Mouse (Mus musculus) testis, adult 2 months (tissue): ENCODE results near the gene Magel2. TPM values are rescaled to one million over a fixed set of nuclear protein-coding genes. Genes with fewer than 3 reads are reported as not detected.

Experiments
- H3K27ac ChIP-seq: fragments of 200-500 bp; 2 replicates; pipeline ENCODE4 v1.5.1; 2012; ENCODE audit warnings: low read depth, low read length; ENCODE audit not compliant: control insufficient read depth, insufficient read depth
- H3K27me3 ChIP-seq: fragments of 200-500 bp; 2 replicates; pipeline ENCODE4 v1.6.1; 2012; ENCODE audit warnings: mild to moderate bottlenecking, low read length, moderate library complexity; ENCODE audit not compliant: control insufficient read depth, insufficient read depth
- H3K36me3 ChIP-seq: fragments of 200-500 bp; 2 replicates; pipeline ENCODE4 v1.6.1; 2012; ENCODE audit warnings: mild to moderate bottlenecking, low read length; ENCODE audit not compliant: control insufficient read depth, insufficient read depth
- H3K4me1 ChIP-seq: fragments of 200-500 bp; 2 replicates; pipeline ENCODE4 v1.6.1; 2012; ENCODE audit warnings: low read length; ENCODE audit not compliant: control insufficient read depth, insufficient read depth
- H3K4me3 ChIP-seq: fragments of 200-500 bp; 2 replicates; pipeline ENCODE4 v1.5.1; 2012; ENCODE audit warnings: low read depth, mild to moderate bottlenecking, low read length, moderate library complexity, mixed read lengths; ENCODE audit not compliant: control insufficient read depth
- CTCF ChIP-seq: fragments of 200-500 bp; IDR thresholded peaks from 2 replicates; pipeline ENCODE4 v1.5.1; 2012; ENCODE audit warnings: low read depth, mild to moderate bottlenecking, inconsistent platforms, low read length, moderate library complexity; ENCODE audit not compliant: control insufficient read depth, insufficient read depth, insufficient replicate concordance
- POLR2A ChIP-seq: fragments of 200-500 bp; IDR thresholded peaks from 2 replicates; pipeline ENCODE4 v1.6.1; 2012; ENCODE audit warnings: low read depth, mild to moderate bottlenecking, inconsistent platforms, low read length, moderate library complexity; ENCODE audit not compliant: control insufficient read depth
- polyA plus RNA-seq: library from polyadenylated mRNA; depleted of rRNA; stranded (reverse); fragments of >200 nt; gene quantifications from 2 replicates; pipeline ENCODE4 v1.2.3, GENCODE M21; 2012; rRNA removed

Gene Magel2
- polyA plus RNA-seq, 1 experiment: not detected

GRCm38 (mm10) chr7:62423210-62423609 is 46.4 kb downstream of the Magel2 start:
- no peak for TF ChIP-seq POLR2A
- TF ChIP-seq CTCF: no peak
- no peak overlapping the region for H3K27ac ChIP-seq
- no peaks in the 10 kb centered on the region for H3K27me3 ChIP-seq
- H3K4me3 ChIP-seq: no peak overlapping the region
- H3K4me1 ChIP-seq: peaks cover 11% of the 10 kb centered on the region
- no peaks in the 10 kb centered on the region for H3K36me3 ChIP-seq

- Histone ChIP-seq H3K4me1 (no peaks in the 10 kb centered on the region), H3K36me3 (no peaks in the 10 kb centered on the region), H3K27ac (no peak overlapping the region), H3K27me3 (no peaks in the 10 kb centered on the region), H3K4me3 (no peak overlapping the region)
- TF ChIP-seq CTCF: no peak
- no peak for TF ChIP-seq POLR2A
These were observed 51.5 kb downstream of the Magel2 start for GRCm38 (mm10) chr7:62428337-62428736.

Other genes with a start within 250 kb of the Magel2 start
- gene Ndn, start 30.4 kb upstream of the Magel2 start, polyA plus RNA-seq: 1.0 and 1.1 TPM in 2 replicates
- 1.5 and 2.0 TPM in 2 replicates for gene Mkrn3, start 43.1 kb downstream of the Magel2 start, polyA plus RNA-seq
- gene Peg12, start 87.5 kb downstream of the Magel2 start, polyA plus RNA-seq: 0.15 and 0.25 TPM in 2 replicates